Mouse (Mus musculus) liver, embryonic 13.5 days (tissue): ENCODE data around the gene Nampt. TPM values are rescaled to one million over a fixed set of nuclear protein-coding genes. Genes with fewer than 3 reads are reported as not detected.

Experiments
- ATAC-seq: fragments of 200-750 bp; cut with Nextera tagmentation; 2 replicates; pipeline ENCODE4 v1.8.0; 2017; ENCODE audit warnings: low read depth, mild to moderate bottlenecking, moderate number of reproducible peaks, moderate library complexity
- DNase-seq: peaks from one replicate; pipeline ENCODE4 v3.0.0; 2022
- H3K27ac ChIP-seq: fragments of 300-500 bp; sonication (generic); 2 replicates; pipeline ENCODE4 v1.5.1; 2015; ENCODE audit warnings: moderate library complexity, mild to moderate bottlenecking, inconsistent platforms
- H3K27me3 ChIP-seq: fragments of 300-500 bp; sonication (generic); 2 replicates; pipeline ENCODE4 v1.6.1; 2015; ENCODE audit warnings: mild to moderate bottlenecking, inconsistent platforms
- H3K36me3 ChIP-seq: fragments of 300-500 bp; sonication (generic); 2 replicates; pipeline ENCODE4 v1.6.1; 2015; ENCODE audit warnings: mild to moderate bottlenecking, inconsistent platforms
- H3K4me1 ChIP-seq: fragments of 300-500 bp; sonication (generic); replicated peaks from 2 replicates; pipeline ENCODE4 v1.6.1; 2015; ENCODE audit warnings: inconsistent platforms
- H3K4me2 ChIP-seq: fragments of 300-500 bp; sonication (generic); 2 replicates; pipeline ENCODE4 v1.6.1; 2015; ENCODE audit warnings: inconsistent platforms, mild to moderate bottlenecking, moderate library complexity
- H3K4me3 ChIP-seq: fragments of 300-500 bp; sonication (generic); replicated peaks from 2 replicates; pipeline ENCODE4 v1.5.1; 2015; ENCODE audit warnings: mild to moderate bottlenecking, inconsistent platforms
- H3K9ac ChIP-seq: fragments of 300-500 bp; sonication (generic); 2 replicates; pipeline ENCODE4 v1.6.1; 2015; ENCODE audit warnings: mild to moderate bottlenecking, inconsistent platforms
- H3K9me3 ChIP-seq: fragments of 300-500 bp; sonication (generic); replicated peaks from 2 replicates; pipeline ENCODE4 v1.6.1; 2016; ENCODE audit warnings: inconsistent platforms
- WGBS: fragments of 180-500 bp; shearing (Covaris S2); methylation state at CpG from one replicate; pipeline ENCODE4 v1.1.7; 2015; ENCODE audit not compliant: insufficient replicate concordance; 5-methylcytosine and 5-hydroxymethylcytosine counted together
- polyA plus RNA-seq: library from polyadenylated mRNA; unstranded; fragments of >200 nt; fragmentation: Nextera tagmentation; extraction: Ambion mirVana; gene quantifications from 2 replicates; pipeline ENCODE4 v1.2.1, GENCODE M21; 2015

Gene Nampt
- polyA plus RNA-seq, result 10.6 and 14.2 TPM in 2 replicates

DNA sequence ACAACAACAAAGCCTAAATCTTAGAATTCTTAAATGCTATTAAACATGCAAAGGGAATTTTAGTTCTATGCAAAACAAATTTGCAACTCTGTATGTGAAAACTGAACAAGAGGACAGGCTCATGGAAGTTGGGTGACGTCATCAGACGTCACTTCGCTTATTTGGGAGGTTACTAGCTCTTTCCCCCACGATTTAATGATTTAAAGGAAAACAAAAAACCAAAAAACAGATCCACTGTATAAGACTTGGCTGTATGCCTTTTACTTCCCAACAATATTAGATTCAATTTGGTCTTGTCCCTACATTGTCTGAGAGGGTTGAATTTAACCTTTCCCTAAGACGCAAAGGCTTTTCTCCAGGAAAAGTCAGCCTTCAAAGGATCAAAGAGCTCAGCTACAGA, at the start of gene Nampt:
Gene Nampt, plus strand, starts transcription at position 130 of the 400 bp plus-strand sequence.
- 12% methylated on average over 5 of the region's 5 CpGs for WGBS
- DNase-seq (peak; percentile 2), ATAC-seq (no peak)
- H3K9me3 ChIP-seq, result no peaks in the 10 kb centered on the region
- H3K4me3 ChIP-seq, result peak within 1 kb of the TSS; percentile 87
- peak within 1 kb of the TSS; percentile 93 for H3K4me2 ChIP-seq
- no peaks in the 10 kb centered on the region for H3K36me3 ChIP-seq
- H3K4me1 ChIP-seq, result peaks cover 11% of the 10 kb centered on the region
- H3K9ac ChIP-seq, result peak within 1 kb of the TSS; percentile 84
- H3K27ac ChIP-seq, result peak within 1 kb of the TSS; percentile 85
- H3K27me3 ChIP-seq, result no peaks in the 10 kb centered on the region

DNA sequence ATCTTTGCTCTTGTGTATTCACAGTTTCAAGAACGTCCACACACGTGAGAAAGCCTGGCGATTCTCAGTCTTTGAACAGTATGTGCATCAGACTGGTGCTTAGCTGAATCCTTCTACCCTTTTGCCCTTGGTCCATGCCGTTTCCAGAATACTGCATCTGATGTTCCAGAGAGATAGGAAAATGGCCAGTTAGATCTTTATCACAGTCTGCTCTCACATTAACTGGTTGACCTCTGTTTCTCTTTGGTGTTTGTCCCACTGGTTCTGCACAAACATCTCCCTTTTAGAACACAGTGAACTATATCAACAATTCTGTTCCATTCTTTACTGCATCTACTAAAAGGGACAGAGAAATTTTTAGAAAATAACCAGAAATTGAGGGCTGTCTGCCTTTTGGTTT, 48.6 kb upstream of the Nampt start:
- Histone ChIP-seq H3K27me3 (no peaks in the 10 kb centered on the region), H3K9me3 (no peaks in the 10 kb centered on the region), H3K4me3 (no peak overlapping the region), H3K4me1 (no peaks in the 10 kb centered on the region), H3K4me2 (no peak overlapping the region), H3K9ac (no peak overlapping the region), H3K27ac (no peak overlapping the region), H3K36me3 (no peaks in the 10 kb centered on the region)
- no peak for ATAC-seq
- WGBS, result 60% methylated on average over 4 of the region's 4 CpGs
- no peak for DNase-seq

- Histone ChIP-seq H3K9ac (no peak overlapping the region), H3K4me2 (no peak overlapping the region), H3K36me3 (no peaks in the 10 kb centered on the region), H3K9me3 (no peaks in the 10 kb centered on the region), H3K4me1 (no peaks in the 10 kb centered on the region), H3K27me3 (no peaks in the 10 kb centered on the region), H3K4me3 (no peak overlapping the region), H3K27ac (no peak overlapping the region)
- WGBS, result 56% methylated on average over 5 of the region's 5 CpGs
- ATAC-seq (no peak), DNase-seq (no peak)
Measured at GRCm38 (mm10) chr12:32774592-32774991, 44.8 kb upstream of the Nampt start.

GRCm38 (mm10) chr12:32789092-32789491, 30.3 kb upstream of the Nampt start:
- Histone ChIP-seq H3K4me1 (no peaks in the 10 kb centered on the region), H3K4me3 (no peak overlapping the region), H3K27me3 (no peaks in the 10 kb centered on the region), H3K4me2 (no peak overlapping the region), H3K9me3 (no peaks in the 10 kb centered on the region), H3K9ac (no peak overlapping the region), H3K27ac (no peak overlapping the region), H3K36me3 (no peaks in the 10 kb centered on the region)
- DNase-seq, result no peak
- ATAC-seq, result no peak
- whole genome bisulfite sequencing, result 55% methylated on average over 3 of the region's 3 CpGs

DNA sequence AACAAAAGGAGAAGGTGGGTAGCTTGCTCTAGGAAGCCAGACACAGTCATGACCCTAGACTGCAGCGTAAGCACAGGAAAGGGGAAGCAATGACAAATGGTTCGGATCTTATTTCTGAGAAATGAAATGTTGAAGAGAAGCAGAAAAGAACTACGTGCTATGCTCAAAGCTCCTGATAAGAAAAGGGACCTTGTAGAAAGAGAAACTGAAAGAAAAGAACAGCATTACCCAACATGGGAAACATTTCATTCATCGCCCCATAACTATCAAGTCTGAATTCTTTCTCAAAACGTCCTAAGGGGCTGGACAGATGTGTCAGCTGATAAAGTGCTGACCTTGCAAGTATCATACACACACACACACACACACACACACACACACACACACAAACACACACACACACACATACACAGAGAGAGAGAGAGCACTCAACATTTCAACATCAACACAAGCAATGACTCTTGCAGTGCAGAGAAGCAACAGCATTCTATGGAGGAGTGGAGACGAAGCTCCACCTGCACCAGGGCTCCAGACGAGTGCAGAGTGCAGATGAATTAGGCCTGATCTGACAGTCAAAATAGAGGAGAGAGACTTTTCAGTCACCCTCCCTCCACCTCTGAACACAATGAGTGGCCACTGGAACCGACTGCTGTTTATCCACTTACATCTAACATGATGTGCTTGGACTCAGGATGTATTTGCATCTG, 23.4 kb upstream of the Nampt start:
- 34% methylated on average over 8 of the region's 8 CpGs for WGBS
- ATAC-seq (no peak), DNase-seq (no peak)
- Histone ChIP-seq H3K4me3 (no peak overlapping the region), H3K4me2 (no peak overlapping the region), H3K9me3 (no peaks in the 10 kb centered on the region), H3K4me1 (no peaks in the 10 kb centered on the region), H3K27ac (no peak overlapping the region), H3K27me3 (no peaks in the 10 kb centered on the region), H3K9ac (no peak overlapping the region), H3K36me3 (no peaks in the 10 kb centered on the region)

- no peaks in the 10 kb centered on the region for H3K9me3 ChIP-seq
- H3K27ac ChIP-seq, result no peak overlapping the region
- whole genome bisulfite sequencing, result 65% methylated on average over 3 of the region's 3 CpGs
- H3K4me2 ChIP-seq, result no peak overlapping the region
- H3K36me3 ChIP-seq, result no peaks in the 10 kb centered on the region
- no peak overlapping the region for H3K4me3 ChIP-seq
- ATAC-seq (no peak), DNase-seq (no peak)
- no peaks in the 10 kb centered on the region for H3K4me1 ChIP-seq
- no peaks in the 10 kb centered on the region for H3K27me3 ChIP-seq
- no peak overlapping the region for H3K9ac ChIP-seq
Measured at GRCm38 (mm10) chr12:32797438-32797837, 21.9 kb upstream of the Nampt start.

DNA sequence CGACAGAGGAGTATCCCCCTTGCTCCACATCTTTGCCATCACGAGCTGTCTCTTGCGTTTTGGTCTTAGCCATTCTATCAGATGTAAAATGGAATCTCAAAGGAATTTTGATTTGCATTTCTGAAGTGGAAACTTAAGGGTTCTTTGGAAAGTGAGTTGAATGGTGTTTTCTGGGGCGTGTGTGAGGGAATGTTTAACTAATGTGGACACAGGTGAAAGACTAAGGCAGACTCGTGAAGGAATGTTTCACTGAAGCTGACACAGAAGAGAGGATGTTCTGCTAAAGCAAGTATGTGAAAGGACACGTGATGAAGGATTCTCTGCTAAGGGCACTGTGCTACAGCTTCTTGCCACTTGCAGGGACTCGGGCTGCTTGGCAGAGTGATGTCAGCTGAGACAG, 18.3 kb upstream of the Nampt start:
- H3K27me3 ChIP-seq, result no peaks in the 10 kb centered on the region
- no peak for ATAC-seq
- no peak overlapping the region for H3K9ac ChIP-seq
- H3K9me3 ChIP-seq, result no peaks in the 10 kb centered on the region
- H3K4me1 ChIP-seq, result no peaks in the 10 kb centered on the region
- no peak overlapping the region for H3K4me2 ChIP-seq
- 56% methylated on average over 7 of the region's 7 CpGs for WGBS
- DNase-seq, result no peak
- no peak overlapping the region for H3K27ac ChIP-seq
- H3K36me3 ChIP-seq, result no peaks in the 10 kb centered on the region
- no peak overlapping the region for H3K4me3 ChIP-seq

- Histone ChIP-seq H3K4me2 (no peak overlapping the region), H3K27me3 (no peaks in the 10 kb centered on the region), H3K9ac (no peak overlapping the region), H3K36me3 (no peaks in the 10 kb centered on the region), H3K27ac (no peak overlapping the region), H3K4me1 (no peaks in the 10 kb centered on the region), H3K4me3 (no peak overlapping the region), H3K9me3 (no peaks in the 10 kb centered on the region)
- ATAC-seq (no peak), DNase-seq (no peak)
- 40% methylated on average over 1 of the region's 1 CpGs for WGBS
Measured at GRCm38 (mm10) chr12:32805559-32805958, 13.8 kb upstream of the Nampt start.

- H3K36me3 ChIP-seq, result no peaks in the 10 kb centered on the region
- H3K9me3 ChIP-seq, result no peaks in the 10 kb centered on the region
- peak overlapping the region; percentile 84 for H3K9ac ChIP-seq
- ATAC-seq (peak; percentile 95), DNase-seq (peak; percentile 98)
- H3K4me3 ChIP-seq, result peak overlapping the region; percentile 87
- H3K27me3 ChIP-seq, result no peaks in the 10 kb centered on the region
- H3K4me2 ChIP-seq, result peak overlapping the region; percentile 93
- WGBS, result under 1% methylated on average over 78 of the region's 80 CpGs
- H3K4me1 ChIP-seq, result peaks cover 11% of the 10 kb centered on the region
- peak overlapping the region; percentile 85 for H3K27ac ChIP-seq
Measured at GRCm38 (mm10) chr12:32819823-32820605, 669 bp downstream of the Nampt start.

- peaks cover 11% of the 10 kb centered on the region for H3K4me1 ChIP-seq
- peak; percentile 71 for ATAC-seq
- no peaks in the 10 kb centered on the region for H3K9me3 ChIP-seq
- H3K4me3 ChIP-seq, result peak overlapping the region; percentile 87
- 1% methylated on average over 48 of the region's 49 CpGs for WGBS
- peak overlapping the region; percentile 85 for H3K27ac ChIP-seq
- peak overlapping the region; percentile 84 for H3K9ac ChIP-seq
- H3K36me3 ChIP-seq, result no peaks in the 10 kb centered on the region
- DNase-seq, result peak; percentile 58
- peak overlapping the region; percentile 93 for H3K4me2 ChIP-seq
- H3K27me3 ChIP-seq, result no peaks in the 10 kb centered on the region
Measured at GRCm38 (mm10) chr12:32820688-32821503, 1.6 kb downstream of the Nampt start.

DNA sequence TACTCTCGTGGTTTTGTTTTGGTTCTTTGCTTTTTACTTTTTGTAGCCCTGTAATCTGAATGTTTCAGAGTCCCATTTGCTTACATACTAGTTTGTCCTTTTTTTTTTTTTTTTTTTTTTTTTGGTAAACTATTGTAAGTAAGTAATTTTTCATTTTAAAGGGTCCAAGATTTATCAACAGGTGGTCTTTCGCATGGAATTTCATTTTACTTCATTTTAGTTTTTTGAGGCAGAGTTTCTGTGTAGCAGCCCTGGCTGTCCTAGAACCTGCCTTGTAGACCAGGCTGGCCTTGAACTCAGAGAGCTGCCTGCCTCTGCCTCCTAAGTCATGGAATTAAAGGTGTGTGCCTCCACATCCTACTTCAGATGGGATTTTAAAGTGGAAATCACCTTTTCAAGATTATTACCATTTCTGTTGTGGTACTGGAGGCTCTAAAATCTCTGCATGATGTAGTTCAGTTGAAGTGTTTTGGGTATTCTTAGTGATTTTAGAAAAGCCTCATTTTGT, 2.2 kb downstream of the Nampt start:
- Histone ChIP-seq H3K4me3 (peak overlapping the region; percentile 87), H3K27me3 (no peaks in the 10 kb centered on the region), H3K4me1 (peaks cover 18% of the 10 kb centered on the region), H3K9ac (peak overlapping the region; percentile 84), H3K9me3 (no peaks in the 10 kb centered on the region), H3K27ac (no peak overlapping the region), H3K4me2 (peak overlapping the region; percentile 93), H3K36me3 (no peaks in the 10 kb centered on the region)
- DNase-seq (no peak), ATAC-seq (no peak)
- 35% methylated on average over 2 of the region's 2 CpGs for WGBS
